Mouse (Mus musculus): ENCODE measurements around the gene Rab3c.

GRCm38 (mm10) chr13:110081174-110081573 is 199.6 kb downstream of the Rab3c start:
- TF ChIP-seq SMC3 (IDR thresholded peaks at IDR 0.05; ENCODE audit: low read depth, low read length) (no peak), JUN (IDR thresholded peaks at IDR 0.05; ENCODE audit: insufficient read depth, low read depth, low read length) (no peak), EP300 (IDR thresholded peaks at IDR 0.05; ENCODE audit: low read length) (no peak), CTCF (conservative IDR thresholded peaks at IDR 0.05 in 1 of 2, IDR thresholded peaks at IDR 0.05 in 1 of 2; ENCODE audit: low read depth in 2 of 2, low read length in 2 of 2) (no peak), USF1 (IDR thresholded peaks at IDR 0.05; ENCODE audit: low read depth, low read length) (no peak), MYC (IDR thresholded peaks at IDR 0.05; ENCODE audit: low read depth, low read length) (no peak), NELFE (IDR thresholded peaks at IDR 0.05; ENCODE audit: low read depth, low read length) (no peak)
